Mouse (Mus musculus): ENCODE measurements at regions not wholly inside any gene's neighbourhood (a gene's known extent, or its start where the extent isn't known, plus 50 kb on each side); places are given as distances from the start of the nearest gene placed in this dataset.

- TF ChIP-seq POLR2A (IDR thresholded peaks at IDR 0.05; ENCODE audit: borderline replicate concordance, extremely low read depth, insufficient read depth, insufficient read length), result no peak
- H3K9me3 ChIP-seq (ENCODE audit: control insufficient read depth, low read length), result no peaks in the 10 kb centered on the region
- no peak overlapping the region for H3K4me2 ChIP-seq (replicated peaks; ENCODE audit: low read depth, low read length, severe bottlenecking)
- DNase-seq (ENCODE audit: low spot score) (no peak), ATAC-seq (ENCODE audit: low FRiP score, low read depth) (no peak)
- WGBS, result 75% methylated on average over 1 of the region's 1 CpGs
- H3K27ac ChIP-seq (replicated peaks; ENCODE audit: low read depth, low read length), result no peak overlapping the region
- no peaks in the 10 kb centered on the region for H3K36me3 ChIP-seq (ENCODE audit: control insufficient read depth, insufficient read depth, low read length)
- no peaks in the 10 kb centered on the region for H3K27me3 ChIP-seq (ENCODE audit: control insufficient read depth, insufficient read depth, low read length)
- 0 out of 2 replicates have a peak, but pooled peaks cover 1% of the 10 kb centered on the region for H3K4me1 ChIP-seq (ENCODE audit: control insufficient read depth, insufficient read depth, low read length)
- H3K4me3 ChIP-seq (replicated peaks; ENCODE audit: low read length), result no peak overlapping the region
- H3K9ac ChIP-seq (ENCODE audit: low read depth, low read length, severe bottlenecking), result no peak overlapping the region
These were observed 121.1 kb upstream of the Kcnip4 start for GRCm38 (mm10) chr5:49645781-49646180.

GRCm38 (mm10) chr5:49644606-49645005 lies 119.9 kb upstream of the Kcnip4 start:
- WGBS, result 90% methylated on average over 2 of the region's 2 CpGs
- Histone ChIP-seq H3K27ac (replicated peaks; ENCODE audit: low read depth, low read length) (no peak overlapping the region), H3K9me3 (ENCODE audit: control insufficient read depth, low read length) (no peaks in the 10 kb centered on the region), H3K36me3 (ENCODE audit: control insufficient read depth, insufficient read depth, low read length) (no peaks in the 10 kb centered on the region), H3K4me1 (ENCODE audit: control insufficient read depth, insufficient read depth, low read length) (0 out of 2 replicates have a peak, but pooled peaks cover 3% of the 10 kb centered on the region), H3K4me2 (replicated peaks; ENCODE audit: low read depth, low read length, severe bottlenecking) (no peak overlapping the region), H3K27me3 (ENCODE audit: control insufficient read depth, insufficient read depth, low read length) (no peaks in the 10 kb centered on the region), H3K4me3 (replicated peaks; ENCODE audit: low read length) (no peak overlapping the region), H3K9ac (ENCODE audit: low read depth, low read length, severe bottlenecking) (no peak overlapping the region)
- no peak for ATAC-seq (ENCODE audit: low FRiP score, low read depth)
- no peak for DNase-seq (ENCODE audit: low spot score)
- no peak for TF ChIP-seq POLR2A (IDR thresholded peaks at IDR 0.05; ENCODE audit: borderline replicate concordance, extremely low read depth, insufficient read depth, insufficient read length)

- ATAC-seq (ENCODE audit: low FRiP score, low read depth) (no peak), DNase-seq (ENCODE audit: low spot score) (no peak)
- Histone ChIP-seq H3K9ac (ENCODE audit: low read depth, low read length, severe bottlenecking) (no peak overlapping the region), H3K4me3 (replicated peaks; ENCODE audit: low read length) (no peak overlapping the region), H3K9me3 (ENCODE audit: control insufficient read depth, low read length) (no peaks in the 10 kb centered on the region), H3K4me1 (ENCODE audit: control insufficient read depth, insufficient read depth, low read length) (0 out of 2 replicates have a peak, but pooled peaks cover 3% of the 10 kb centered on the region), H3K27me3 (ENCODE audit: control insufficient read depth, insufficient read depth, low read length) (no peaks in the 10 kb centered on the region), H3K27ac (replicated peaks; ENCODE audit: low read depth, low read length) (no peak overlapping the region), H3K4me2 (replicated peaks; ENCODE audit: low read depth, low read length, severe bottlenecking) (no peak overlapping the region), H3K36me3 (ENCODE audit: control insufficient read depth, insufficient read depth, low read length) (no peaks in the 10 kb centered on the region)
- no peak for TF ChIP-seq POLR2A (IDR thresholded peaks at IDR 0.05; ENCODE audit: borderline replicate concordance, extremely low read depth, insufficient read depth, insufficient read length)
- 81% methylated on average over 2 of the region's 2 CpGs for WGBS
These were observed 117.7 kb upstream of the Kcnip4 start for GRCm38 (mm10) chr5:49642439-49642838.

- WGBS, result 81% methylated on average over 12 of the region's 12 CpGs
- no peaks in the 10 kb centered on the region for H3K36me3 ChIP-seq (ENCODE audit: control insufficient read depth, insufficient read depth, low read length)
- DNase-seq (ENCODE audit: low spot score) (no peak), ATAC-seq (ENCODE audit: low FRiP score, low read depth) (no peak)
- H3K4me3 ChIP-seq (replicated peaks; ENCODE audit: low read length), result no peak overlapping the region
- H3K9me3 ChIP-seq (ENCODE audit: control insufficient read depth, low read length), result no peaks in the 10 kb centered on the region
- no peak overlapping the region for H3K9ac ChIP-seq (ENCODE audit: low read depth, low read length, severe bottlenecking)
- TF ChIP-seq POLR2A (IDR thresholded peaks at IDR 0.05; ENCODE audit: borderline replicate concordance, extremely low read depth, insufficient read depth, insufficient read length), result no peak
- H3K27me3 ChIP-seq (ENCODE audit: control insufficient read depth, insufficient read depth, low read length), result no peaks in the 10 kb centered on the region
- no peak overlapping the region for H3K4me2 ChIP-seq (replicated peaks; ENCODE audit: low read depth, low read length, severe bottlenecking)
- 0 out of 2 replicates have a peak, but pooled peaks cover 3% of the 10 kb centered on the region for H3K4me1 ChIP-seq (ENCODE audit: control insufficient read depth, insufficient read depth, low read length)
- no peak overlapping the region for H3K27ac ChIP-seq (replicated peaks; ENCODE audit: low read depth, low read length)
These were observed 116.6 kb upstream of the Kcnip4 start for GRCm38 (mm10) chr5:49641206-49641830.

GRCm38 (mm10) chr5:49639637-49640036 lies 114.9 kb upstream of the Kcnip4 start:
- Histone ChIP-seq H3K9ac (ENCODE audit: low read depth, low read length, severe bottlenecking) (no peak overlapping the region), H3K4me2 (replicated peaks; ENCODE audit: low read depth, low read length, severe bottlenecking) (no peak overlapping the region), H3K9me3 (ENCODE audit: control insufficient read depth, low read length) (no peaks in the 10 kb centered on the region), H3K4me3 (replicated peaks; ENCODE audit: low read length) (no peak overlapping the region), H3K36me3 (ENCODE audit: control insufficient read depth, insufficient read depth, low read length) (no peaks in the 10 kb centered on the region), H3K27ac (replicated peaks; ENCODE audit: low read depth, low read length) (no peak overlapping the region), H3K27me3 (ENCODE audit: control insufficient read depth, insufficient read depth, low read length) (no peaks in the 10 kb centered on the region), H3K4me1 (ENCODE audit: control insufficient read depth, insufficient read depth, low read length) (0 out of 2 replicates have a peak, but pooled peaks cover 3% of the 10 kb centered on the region)
- TF ChIP-seq POLR2A (IDR thresholded peaks at IDR 0.05; ENCODE audit: borderline replicate concordance, extremely low read depth, insufficient read depth, insufficient read length), result no peak
- WGBS, result 94% methylated on average over 4 of the region's 4 CpGs
- ATAC-seq (ENCODE audit: low FRiP score, low read depth) (no peak), DNase-seq (ENCODE audit: low spot score) (no peak)

All from limb, embryonic 14.5 days (tissue).